Mouse (Mus musculus): Measurements from ENCODE around the gene Lbh.

Gene Lbh

GRCm38 (mm10) chr17:72918053-72918452 is at the start of gene Lbh:
Lbh (plus strand) TSS chr17:72918305.
- peak; percentile 87 for DNase-seq

GRCm38 (mm10) chr17:72878979-72879378 is 39.1 kb upstream of the Lbh start:
- no peak for DNase-seq

GRCm38 (mm10) chr17:72880156-72880555 is 37.9 kb upstream of the Lbh start:
- no peak for DNase-seq

- no peak for DNase-seq
Observed at GRCm38 (mm10) chr17:72881051-72881450, 37.1 kb upstream of the Lbh start.

GRCm38 (mm10) chr17:72881804-72882203 is 36.3 kb upstream of the Lbh start:
- no peak for DNase-seq

GRCm38 (mm10) chr17:72889556-72890397 is 28.3 kb upstream of the Lbh start:
- DNase-seq: peak; percentile 25

- DNase-seq: no peak
Observed at GRCm38 (mm10) chr17:72890398-72890898, 27.7 kb upstream of the Lbh start.

GRCm38 (mm10) chr17:72891556-72891955 is 26.5 kb upstream of the Lbh start:
- DNase-seq: no peak

GRCm38 (mm10) chr17:72895506-72895905 is 22.6 kb upstream of the Lbh start:
- no peak for DNase-seq

- no peak for DNase-seq
Observed at GRCm38 (mm10) chr17:72897076-72897475, 21.0 kb upstream of the Lbh start.

- DNase-seq: no peak
Observed at GRCm38 (mm10) chr17:72897961-72898360, 20.1 kb upstream of the Lbh start.

- DNase-seq: no peak
Observed at GRCm38 (mm10) chr17:72898775-72899174, 19.3 kb upstream of the Lbh start.

- DNase-seq: no peak
Observed at GRCm38 (mm10) chr17:72901021-72901420, 17.1 kb upstream of the Lbh start.

GRCm38 (mm10) chr17:72901705-72902104 is 16.4 kb upstream of the Lbh start:
- DNase-seq: no peak

GRCm38 (mm10) chr17:72903321-72903720 is 14.8 kb upstream of the Lbh start:
- no peak for DNase-seq

- DNase-seq: no peak
Observed at GRCm38 (mm10) chr17:72903921-72904421, 14.1 kb upstream of the Lbh start.

GRCm38 (mm10) chr17:72904873-72905272 is 13.2 kb upstream of the Lbh start:
- DNase-seq: no peak

- no peak for DNase-seq
Observed at GRCm38 (mm10) chr17:72906231-72906896, 11.7 kb upstream of the Lbh start.

- DNase-seq: no peak
Observed at GRCm38 (mm10) chr17:72907211-72907610, 10.9 kb upstream of the Lbh start.

GRCm38 (mm10) chr17:72907777-72908176 is 10.3 kb upstream of the Lbh start:
- no peak for DNase-seq

- no peak for DNase-seq
Observed at GRCm38 (mm10) chr17:72908561-72908960, 9.5 kb upstream of the Lbh start.

- no peak for DNase-seq
Observed at GRCm38 (mm10) chr17:72909061-72909852, 8.8 kb upstream of the Lbh start.

- DNase-seq: no peak
Observed at GRCm38 (mm10) chr17:72911283-72911682, 6.8 kb upstream of the Lbh start.
